Mouse (Mus musculus) testis, adult 2 months (tissue): ENCODE data around the gene Ahnak. TPM values are rescaled to one million over a fixed set of nuclear protein-coding genes. Genes with fewer than 3 reads are reported as not detected.

Experiments
- H3K27ac ChIP-seq: fragments of 200-500 bp; 2 replicates; pipeline ENCODE4 v1.5.1; 2012; ENCODE audit warnings: low read depth, low read length; ENCODE audit not compliant: control insufficient read depth, insufficient read depth
- H3K27me3 ChIP-seq: fragments of 200-500 bp; 2 replicates; pipeline ENCODE4 v1.6.1; 2012; ENCODE audit warnings: mild to moderate bottlenecking, low read length, moderate library complexity; ENCODE audit not compliant: control insufficient read depth, insufficient read depth
- H3K36me3 ChIP-seq: fragments of 200-500 bp; 2 replicates; pipeline ENCODE4 v1.6.1; 2012; ENCODE audit warnings: mild to moderate bottlenecking, low read length; ENCODE audit not compliant: control insufficient read depth, insufficient read depth
- H3K4me1 ChIP-seq: fragments of 200-500 bp; 2 replicates; pipeline ENCODE4 v1.6.1; 2012; ENCODE audit warnings: low read length; ENCODE audit not compliant: control insufficient read depth, insufficient read depth
- H3K4me3 ChIP-seq: fragments of 200-500 bp; 2 replicates; pipeline ENCODE4 v1.5.1; 2012; ENCODE audit warnings: low read depth, mild to moderate bottlenecking, low read length, moderate library complexity, mixed read lengths; ENCODE audit not compliant: control insufficient read depth
- CTCF ChIP-seq: fragments of 200-500 bp; IDR thresholded peaks from 2 replicates; pipeline ENCODE4 v1.5.1; 2012; ENCODE audit warnings: low read depth, mild to moderate bottlenecking, inconsistent platforms, low read length, moderate library complexity; ENCODE audit not compliant: control insufficient read depth, insufficient read depth, insufficient replicate concordance
- POLR2A ChIP-seq: fragments of 200-500 bp; IDR thresholded peaks from 2 replicates; pipeline ENCODE4 v1.6.1; 2012; ENCODE audit warnings: low read depth, mild to moderate bottlenecking, inconsistent platforms, low read length, moderate library complexity; ENCODE audit not compliant: control insufficient read depth
- polyA plus RNA-seq: library from polyadenylated mRNA; depleted of rRNA; stranded (reverse); fragments of >200 nt; gene quantifications from 2 replicates; pipeline ENCODE4 v1.2.3, GENCODE M21; 2012

Gene Ahnak
- polyA plus RNA-seq, 1 experiment, result 1.6 TPM

GRCm38 (mm10) chr19:8944750-8945149, 44.3 kb upstream of the Ahnak start:
- no peak overlapping the region for H3K4me3 ChIP-seq
- peaks cover 14% of the 10 kb centered on the region for H3K36me3 ChIP-seq
- H3K4me1 ChIP-seq, result peaks cover 15% of the 10 kb centered on the region
- no peak overlapping the region for H3K27ac ChIP-seq
- no peak for TF ChIP-seq POLR2A
- TF ChIP-seq CTCF, result no peak
- no peaks in the 10 kb centered on the region for H3K27me3 ChIP-seq

GRCm38 (mm10) chr19:8945251-8945650, 43.8 kb upstream of the Ahnak start:
- peaks cover 14% of the 10 kb centered on the region for H3K36me3 ChIP-seq
- no peak overlapping the region for H3K4me3 ChIP-seq
- H3K27ac ChIP-seq, result no peak overlapping the region
- no peaks in the 10 kb centered on the region for H3K27me3 ChIP-seq
- peaks cover 13% of the 10 kb centered on the region for H3K4me1 ChIP-seq
- TF ChIP-seq POLR2A (no peak), CTCF (no peak)

- H3K36me3 ChIP-seq, result peaks cover 16% of the 10 kb centered on the region
- TF ChIP-seq CTCF (no peak), POLR2A (no peak)
- H3K4me3 ChIP-seq, result no peak overlapping the region
- no peaks in the 10 kb centered on the region; the same call in 1 of the 2 replicates for H3K4me1 ChIP-seq
- H3K27me3 ChIP-seq, result no peaks in the 10 kb centered on the region
- no peak overlapping the region for H3K27ac ChIP-seq
Measured at GRCm38 (mm10) chr19:8946929-8947328, 42.2 kb upstream of the Ahnak start.

- Histone ChIP-seq H3K27me3 (no peaks in the 10 kb centered on the region), H3K4me3 (no peak overlapping the region), H3K36me3 (peaks cover 16% of the 10 kb centered on the region), H3K4me1 (no peaks in the 10 kb centered on the region; the same call in 1 of the 2 replicates), H3K27ac (no peak overlapping the region)
- TF ChIP-seq CTCF (no peak), POLR2A (no peak)
Measured at GRCm38 (mm10) chr19:8950190-8950589, 38.9 kb upstream of the Ahnak start.

GRCm38 (mm10) chr19:8952241-8952640, 36.8 kb upstream of the Ahnak start:
- no peak for TF ChIP-seq CTCF
- TF ChIP-seq POLR2A, result no peak
- Histone ChIP-seq H3K27me3 (no peaks in the 10 kb centered on the region), H3K36me3 (peaks cover 13% of the 10 kb centered on the region), H3K4me1 (no peaks in the 10 kb centered on the region; the same call in 1 of the 2 replicates), H3K4me3 (no peak overlapping the region), H3K27ac (no peak overlapping the region)

GRCm38 (mm10) chr19:8953135-8954039, 35.7 kb upstream of the Ahnak start, which contains the start of gene Tut1:
Tut1 (plus strand) TSS chr19:8953847.
- Histone ChIP-seq H3K36me3 (peaks cover 10% of the 10 kb centered on the region), H3K4me1 (no peaks in the 10 kb centered on the region; the same call in 1 of the 2 replicates), H3K27me3 (no peaks in the 10 kb centered on the region), H3K4me3 (peak within 1 kb of the TSS; percentile 84), H3K27ac (peak within 1 kb of the TSS; percentile 77)
- TF ChIP-seq POLR2A (peak; percentile 87), CTCF (no peak)

- Histone ChIP-seq H3K4me3 (peak overlapping the region; percentile 84), H3K4me1 (no peaks in the 10 kb centered on the region; the same call in 1 of the 2 replicates), H3K36me3 (peaks cover 8% of the 10 kb centered on the region), H3K27me3 (no peaks in the 10 kb centered on the region), H3K27ac (peak overlapping the region; percentile 77)
- no peak for TF ChIP-seq CTCF
- TF ChIP-seq POLR2A, result no peak
Measured at GRCm38 (mm10) chr19:8954171-8954570, 34.9 kb upstream of the Ahnak start.
